Mouse (Mus musculus) bone marrow macrophage, adult 2 months (primary cell): ENCODE results near the gene Vmn2r25.
"Not testable (repeated sequence)": the region's sequence is repeated elsewhere in the genome, so short reads cannot be mapped to it uniquely, and the experiment has no call there.

Experiments
- CTCF ChIP-seq: IDR thresholded peaks from 2 replicates; pipeline ENCODE4 v1.5.1; 2012; ENCODE audit warnings: low read depth, mild to moderate bottlenecking, low read length, moderate library complexity
- POLR2A ChIP-seq: IDR thresholded peaks from 2 replicates; pipeline ENCODE4 v1.6.1; 2012; ENCODE audit warnings: mild to moderate bottlenecking, low read depth, low read length, borderline replicate concordance

DNA sequence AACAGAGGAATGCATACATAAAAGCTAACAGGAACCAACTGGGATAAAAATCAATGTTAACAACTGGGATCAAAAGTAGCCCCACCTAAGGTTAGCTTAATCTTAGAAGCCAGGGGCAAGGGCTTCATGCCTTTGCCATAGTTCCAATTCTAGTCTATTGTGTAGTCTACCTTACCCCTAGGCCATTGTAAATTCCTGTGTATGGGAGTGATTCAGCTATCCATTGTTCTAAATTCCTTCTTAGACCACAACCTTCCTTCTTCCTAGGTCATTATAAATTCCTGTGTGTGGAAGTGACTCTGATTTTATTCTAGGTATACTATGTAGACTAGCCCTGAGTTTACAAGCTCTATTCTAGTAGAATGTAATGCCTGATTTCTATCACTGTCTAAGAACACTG, 43.0 kb downstream of the Vmn2r25 start:
- not testable (repeated sequence) for TF ChIP-seq CTCF, POLR2A
